Mouse (Mus musculus): Measurements from ENCODE around the gene Jarid2.

GRCm38 (mm10) chr13:44812381-44812780 lies 83.1 kb downstream of the Jarid2 start:
- TF ChIP-seq CTCF (IDR thresholded peaks at IDR 0.05; ENCODE audit: borderline replicate concordance, insufficient read depth, low read depth, low read length) (no peak), POLR2A (IDR thresholded peaks at IDR 0.05; ENCODE audit: borderline replicate concordance, insufficient read depth, low read length) (no peak)

Measured in cerebellum, adult 2 months (tissue).